Mouse (Mus musculus) layer of hippocampus, adult 18-20 months (tissue): ENCODE data around the gene Prkg1. TPM values are rescaled to one million over a fixed set of nuclear protein-coding genes. Genes with fewer than 3 reads are reported as not detected.
"Not testable (repeated sequence)": the region's sequence is repeated elsewhere in the genome, so short reads cannot be mapped to it uniquely, and the experiment has no call there.

ENCODE experiments used
- DNase-seq, 2 experiments: peaks; one replicate each; pipeline ENCODE4 v3.0.0; 2022; ENCODE audit warnings: low spot score in 2 of 2
- total RNA-seq, 2 experiments: library from RNA; stranded (reverse); gene quantifications; 2 replicates each; pipeline ENCODE4 v1.2.3; 2021

Gene Prkg1
- total RNA-seq, 2 experiments from 2014 or later = 20.8 to 22.6 TPM

- peak in 1 of 2 experiments; percentile 58 for DNase-seq
These were observed 428.5 kb downstream of the Prkg1 start for GRCm38 (mm10) chr19:31336381-31336780.

- DNase-seq = no peak
These were observed 434.9 kb downstream of the Prkg1 start for GRCm38 (mm10) chr19:31329893-31330292.

DNA sequence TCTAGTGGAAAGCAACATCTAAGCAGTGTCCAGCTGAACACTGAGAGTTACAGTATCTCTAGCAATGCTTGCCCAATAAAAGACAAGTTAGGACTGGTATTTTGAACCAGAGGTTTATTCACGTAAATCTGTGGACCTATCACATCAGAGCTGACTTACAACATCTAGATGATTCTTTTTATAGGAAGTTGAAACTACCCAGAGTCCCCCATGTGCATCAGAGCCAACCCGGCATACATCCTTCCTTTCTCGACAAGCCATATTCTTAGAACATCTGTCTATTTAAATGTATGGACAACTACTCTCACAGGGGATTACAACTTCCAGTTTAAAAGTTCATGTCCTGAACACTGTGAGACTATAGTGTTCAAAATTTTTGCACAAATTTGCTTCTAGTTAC is 460.1 kb downstream of the Prkg1 start:
- no peak for DNase-seq

- no peak for DNase-seq
These were observed 473.6 kb downstream of the Prkg1 start for GRCm38 (mm10) chr19:31291231-31291630.

DNA sequence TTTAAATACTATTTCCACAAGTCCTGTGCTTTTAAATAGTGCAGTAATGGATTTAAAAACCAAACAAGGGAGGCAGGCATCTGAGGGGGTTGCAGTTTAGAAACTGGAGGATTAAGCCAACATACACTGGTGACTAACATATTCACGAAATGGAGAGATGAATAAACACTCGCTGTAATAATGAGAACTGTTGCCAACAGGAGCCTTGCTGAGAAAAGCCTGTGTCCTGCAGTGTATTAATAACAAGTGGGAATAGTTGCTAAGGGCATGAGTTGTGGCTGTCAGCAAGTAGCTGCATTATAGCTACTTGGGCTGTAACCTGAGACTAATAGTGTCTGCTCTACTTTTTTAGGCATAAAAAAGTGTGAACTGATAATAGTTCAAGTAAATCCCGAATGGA is 480.3 kb downstream of the Prkg1 start:
- DNase-seq = peak; percentile 3 to 20

DNA sequence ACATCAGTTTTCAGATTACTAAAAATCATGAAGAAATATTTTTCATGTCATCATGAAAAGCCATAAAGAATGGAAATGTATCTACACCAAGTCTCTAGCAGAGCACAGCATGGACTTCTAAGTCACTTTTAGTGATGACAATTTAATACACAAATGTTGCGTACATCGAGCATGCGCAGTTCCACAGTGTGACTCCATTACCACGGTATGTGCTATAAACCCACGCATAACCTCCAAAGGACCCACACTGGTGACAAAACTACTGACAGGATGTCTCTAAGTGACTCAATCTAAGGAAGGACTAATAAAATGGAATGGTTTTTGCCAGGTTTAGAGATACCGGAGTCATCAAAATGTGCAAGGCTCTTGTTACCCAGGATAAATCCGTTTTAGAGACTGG is 480.7 kb downstream of the Prkg1 start:
- DNase-seq = peak in 1 of 2 experiments; percentile 20

GRCm38 (mm10) chr19:31283617-31284016 is 481.2 kb downstream of the Prkg1 start:
- DNase-seq = no peak

- DNase-seq = peak; percentile 65 to 88
These were observed 484.9 kb downstream of the Prkg1 start for GRCm38 (mm10) chr19:31279797-31280486.

GRCm38 (mm10) chr19:31262438-31262837 is 502.4 kb downstream of the Prkg1 start:
- no peak for DNase-seq

GRCm38 (mm10) chr19:31260494-31260893 is 504.3 kb downstream of the Prkg1 start:
- DNase-seq = no peak

DNA sequence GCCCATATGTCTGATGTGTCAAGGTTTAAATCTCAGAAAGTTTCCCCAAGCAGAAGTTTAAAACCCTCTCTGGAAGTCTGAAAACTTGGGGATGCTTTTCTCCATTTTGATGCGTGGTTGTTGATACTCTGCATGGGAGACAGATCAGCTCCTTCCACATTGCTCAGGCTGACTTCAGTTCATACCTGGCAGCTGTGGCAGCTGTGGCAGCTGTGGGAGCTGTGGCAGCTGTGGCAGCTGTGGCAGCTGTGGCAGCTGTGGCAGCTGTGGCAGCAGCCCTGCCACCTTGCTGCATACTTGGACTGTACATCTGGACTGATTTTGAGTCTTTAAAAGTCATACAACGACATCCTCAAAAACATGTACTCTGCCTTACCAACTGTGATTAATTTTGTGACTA is 509.1 kb downstream of the Prkg1 start:
- no peak for DNase-seq

- DNase-seq = no peak
These were observed 532.4 kb downstream of the Prkg1 start for GRCm38 (mm10) chr19:31232410-31232809.

GRCm38 (mm10) chr19:31228385-31228784 is 536.4 kb downstream of the Prkg1 start:
- DNase-seq = no peak

GRCm38 (mm10) chr19:31223457-31223856 is 541.4 kb downstream of the Prkg1 start:
- no peak for DNase-seq

DNA sequence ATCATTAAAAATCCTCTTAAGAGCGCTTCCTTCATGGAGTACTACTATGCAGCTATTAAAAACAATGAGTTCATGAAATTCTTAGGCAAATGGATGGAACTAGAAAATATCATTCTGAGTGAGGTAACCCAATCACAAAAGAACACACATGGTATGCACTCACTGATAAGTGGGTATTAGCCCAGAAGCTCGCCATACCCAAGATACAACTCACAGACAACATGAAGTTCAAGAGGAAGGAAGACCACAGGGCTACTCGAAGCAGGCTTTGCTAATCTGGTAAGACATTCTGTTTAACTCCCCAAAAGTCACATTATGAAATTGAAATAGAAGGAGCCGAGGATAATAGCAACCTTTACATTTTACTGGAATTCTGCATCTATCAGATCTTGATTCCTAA is 545.6 kb downstream of the Prkg1 start:
- DNase-seq = not testable (repeated sequence)

DNA sequence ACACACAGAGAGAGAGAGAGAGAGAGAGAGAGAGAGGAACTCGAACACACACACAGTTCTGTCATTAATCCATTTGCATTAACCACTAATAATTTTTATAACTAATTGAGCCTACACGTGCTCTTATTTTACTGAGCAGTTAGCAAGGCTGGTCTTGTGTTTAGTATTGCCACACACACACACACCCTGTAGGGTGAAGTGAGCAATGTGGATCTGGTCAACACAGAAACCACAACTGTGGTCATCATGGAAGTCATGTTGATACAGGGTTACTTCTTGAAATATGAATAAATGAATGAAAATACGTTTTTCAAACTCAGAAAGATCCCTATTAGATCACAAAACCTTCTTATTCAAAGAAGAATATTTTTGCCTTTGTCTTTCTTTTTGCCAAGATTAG is 554.0 kb downstream of the Prkg1 start:
- no peak for DNase-seq

DNA sequence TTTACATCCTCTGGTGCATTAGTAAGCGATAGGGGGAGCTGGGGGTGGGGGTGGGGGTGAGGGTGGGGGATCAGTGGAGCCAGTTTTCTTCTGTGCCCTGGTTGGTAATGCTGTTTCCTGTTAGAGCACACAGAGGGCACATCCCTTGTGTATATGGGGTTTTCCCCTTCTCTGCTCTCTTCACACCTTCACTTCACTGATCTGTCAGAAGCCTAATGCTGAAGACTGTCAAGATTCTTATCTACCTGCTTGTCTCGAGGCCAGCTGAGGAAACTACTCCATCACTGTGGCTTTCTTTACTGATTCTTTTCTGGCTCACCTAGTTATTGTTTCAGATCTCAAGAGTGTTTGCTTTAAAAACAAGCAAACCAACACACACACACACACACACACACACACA is 554.4 kb downstream of the Prkg1 start:
- no peak for DNase-seq

GRCm38 (mm10) chr19:31199583-31199982 is 565.2 kb downstream of the Prkg1 start:
- DNase-seq = no peak

DNA sequence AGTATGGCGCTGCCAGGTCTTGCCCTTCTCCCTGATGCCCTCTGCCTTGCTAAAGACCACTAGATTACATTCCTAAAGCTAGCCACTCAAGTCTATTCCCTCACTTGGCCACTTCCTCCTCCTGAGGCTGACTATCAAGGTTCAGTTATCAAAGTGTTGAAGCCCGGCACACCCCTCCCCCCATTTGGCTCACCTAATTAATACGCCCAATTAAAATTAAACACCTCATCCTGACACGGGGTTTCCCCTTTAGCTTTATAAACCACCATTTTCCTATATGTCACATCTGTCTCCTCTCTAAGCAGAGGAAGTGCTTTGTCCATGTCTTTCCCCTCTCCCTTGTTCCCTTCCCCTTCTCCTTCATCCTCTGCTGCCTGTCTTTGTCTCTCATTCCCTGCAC is 566.4 kb downstream of the Prkg1 start:
- DNase-seq = no peak

- peak in 1 of 2 experiments; percentile 57 for DNase-seq
These were observed 567.8 kb downstream of the Prkg1 start for GRCm38 (mm10) chr19:31197076-31197475.

- peak in 1 of 2 experiments; percentile 20 for DNase-seq
These were observed 576.1 kb downstream of the Prkg1 start for GRCm38 (mm10) chr19:31188559-31189218.

GRCm38 (mm10) chr19:31180757-31181156 is 584.1 kb downstream of the Prkg1 start:
- peak in 1 of 2 experiments; percentile 63 for DNase-seq
